Mouse (Mus musculus): ENCODE results near the gene Abi2.

- TF ChIP-seq POLR2A (IDR thresholded peaks at IDR 0.05; ENCODE audit: extremely low read depth, insufficient read depth, low read length) (peak; percentile 53; the same call in 1 of the 2 replicates), CTCF (IDR thresholded peaks at IDR 0.05; ENCODE audit: extremely low read depth, insufficient read depth, low read length) (no peak)
These were observed at the start of gene Abi2 for GRCm38 (mm10) chr1:60409168-60409828.
